Mouse (Mus musculus): ENCODE results near the gene Aim2. TPM values are rescaled to one million over a fixed set of nuclear protein-coding genes. Genes with fewer than 3 reads are reported as not detected.
"Not testable (repeated sequence)": the region's sequence is repeated elsewhere in the genome, so short reads cannot be mapped to it uniquely, and the experiment has no call there.

Aim2 gene
- total RNA-seq (2014; fragmentation: Nextera tagmentation) (59.1 and 67.7 TPM in 2 replicates), total RNA-seq (2017) (80.6 and 90.7 TPM in 2 replicates)

GRCm38 (mm10) chr1:173350372-173350957, at the start of gene Aim2:
Gene Aim2, plus strand, starts transcription at chr1:173350879.
- no peak for ATAC-seq (replicated peaks; ENCODE audit: poor library complexity, severe bottlenecking)

GRCm38 (mm10) chr1:173302795-173303194, 47.9 kb upstream of the Aim2 start:
- not testable (repeated sequence) for ATAC-seq (replicated peaks; ENCODE audit: poor library complexity, severe bottlenecking)

- not testable (repeated sequence) for ATAC-seq (replicated peaks; ENCODE audit: poor library complexity, severe bottlenecking)
Measured at GRCm38 (mm10) chr1:173313535-173314050, 37.1 kb upstream of the Aim2 start.

- no peak for ATAC-seq (replicated peaks; ENCODE audit: poor library complexity, severe bottlenecking)
Measured at GRCm38 (mm10) chr1:173315725-173316124, 35.0 kb upstream of the Aim2 start.

GRCm38 (mm10) chr1:173317925-173318477, 32.7 kb upstream of the Aim2 start:
- no peak for ATAC-seq (replicated peaks; ENCODE audit: poor library complexity, severe bottlenecking)

- ATAC-seq (replicated peaks; ENCODE audit: poor library complexity, severe bottlenecking), result no peak
Measured at GRCm38 (mm10) chr1:173321593-173322248, 29.0 kb upstream of the Aim2 start.

GRCm38 (mm10) chr1:173322249-173322627, 28.4 kb upstream of the Aim2 start:
- ATAC-seq (replicated peaks; ENCODE audit: poor library complexity, severe bottlenecking), result no peak

GRCm38 (mm10) chr1:173323839-173324585, 26.7 kb upstream of the Aim2 start:
- peak; percentile 70; the same call in 1 of the 2 replicates for ATAC-seq (replicated peaks; ENCODE audit: poor library complexity, severe bottlenecking)

- no peak for ATAC-seq (replicated peaks; ENCODE audit: poor library complexity, severe bottlenecking)
Measured at GRCm38 (mm10) chr1:173324961-173325360, 25.7 kb upstream of the Aim2 start.

GRCm38 (mm10) chr1:173325395-173325794, 25.3 kb upstream of the Aim2 start:
- no peak for ATAC-seq (replicated peaks; ENCODE audit: poor library complexity, severe bottlenecking)

- no peak for ATAC-seq (replicated peaks; ENCODE audit: poor library complexity, severe bottlenecking)
Measured at GRCm38 (mm10) chr1:173326552-173326951, 24.1 kb upstream of the Aim2 start.

- ATAC-seq (replicated peaks; ENCODE audit: poor library complexity, severe bottlenecking), result no peak
Measured at GRCm38 (mm10) chr1:173328446-173328845, 22.2 kb upstream of the Aim2 start.

- no peak for ATAC-seq (replicated peaks; ENCODE audit: poor library complexity, severe bottlenecking)
Measured at GRCm38 (mm10) chr1:173329185-173329584, 21.5 kb upstream of the Aim2 start.

GRCm38 (mm10) chr1:173329743-173330142, 20.9 kb upstream of the Aim2 start:
- no peak for ATAC-seq (replicated peaks; ENCODE audit: poor library complexity, severe bottlenecking)

GRCm38 (mm10) chr1:173332418-173332817, 18.3 kb upstream of the Aim2 start:
- peak; percentile 54 for ATAC-seq (replicated peaks; ENCODE audit: poor library complexity, severe bottlenecking)

- no peak for ATAC-seq (replicated peaks; ENCODE audit: poor library complexity, severe bottlenecking)
Measured at GRCm38 (mm10) chr1:173333312-173334253, 17.1 kb upstream of the Aim2 start, which contains the start of gene Ackr1. Gene Ackr1, minus strand, starts transcription at chr1:173333750.

- ATAC-seq (replicated peaks; ENCODE audit: poor library complexity, severe bottlenecking), result no peak
Measured at GRCm38 (mm10) chr1:173335903-173336302, 14.8 kb upstream of the Aim2 start.

- no peak for ATAC-seq (replicated peaks; ENCODE audit: poor library complexity, severe bottlenecking)
Measured at GRCm38 (mm10) chr1:173337008-173337407, 13.7 kb upstream of the Aim2 start.

GRCm38 (mm10) chr1:173339543-173339942, 11.1 kb upstream of the Aim2 start:
- ATAC-seq (replicated peaks; ENCODE audit: poor library complexity, severe bottlenecking), result peak; percentile 77

- no peak for ATAC-seq (replicated peaks; ENCODE audit: poor library complexity, severe bottlenecking)
Measured at GRCm38 (mm10) chr1:173342425-173342824, 8.3 kb upstream of the Aim2 start.
